Mouse (Mus musculus): ENCODE data around the gene Clmp.
"Not testable (repeated sequence)": the region's sequence is repeated elsewhere in the genome, so short reads cannot be mapped to it uniquely, and the experiment has no call there.

Gene Clmp

DNA sequence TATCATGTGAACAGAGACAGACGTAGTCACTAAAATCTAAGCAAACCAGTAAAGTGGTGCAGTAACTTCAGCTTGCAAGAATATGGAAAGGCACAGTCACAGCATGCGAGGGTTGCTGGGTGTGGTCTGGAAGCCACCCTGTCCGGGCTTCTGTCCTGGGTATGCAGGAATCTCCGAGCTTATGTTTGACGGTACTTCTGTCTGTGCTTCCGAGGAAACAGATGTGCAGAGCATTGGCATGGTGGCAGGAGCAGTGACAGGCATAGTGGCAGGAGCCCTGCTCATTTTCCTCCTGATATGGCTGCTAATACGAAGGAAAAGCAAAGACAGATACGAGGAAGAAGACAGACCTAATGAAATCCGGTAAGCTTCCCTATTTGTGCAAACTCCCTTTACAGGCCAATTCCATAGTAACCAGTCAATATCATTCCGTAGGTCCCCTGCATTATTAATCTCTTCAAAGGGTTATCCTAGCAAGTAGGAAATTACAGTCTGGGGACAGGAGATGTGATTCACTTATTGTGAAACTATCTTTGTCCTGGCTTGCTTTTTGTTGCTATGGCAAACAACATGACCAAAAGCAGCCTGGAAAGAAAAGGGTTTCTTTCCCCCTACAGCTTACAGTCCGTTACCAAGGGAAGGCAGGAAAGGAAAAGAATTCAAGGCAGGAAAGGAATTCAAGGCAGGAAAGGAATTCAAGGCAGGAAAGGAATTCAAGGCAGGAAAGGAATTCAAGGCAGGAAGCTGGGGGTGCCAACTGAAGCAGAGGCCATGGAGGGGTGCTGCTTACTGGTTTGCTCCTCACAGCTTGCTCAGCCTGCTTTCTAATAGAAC, 95.3 kb downstream of the Clmp start:
- DNase-seq: no peak

- DNase-seq: peak; percentile 42 to 55
These were observed 96.2 kb downstream of the Clmp start for GRCm38 (mm10) chr9:40781726-40782581.

- DNase-seq: peak; percentile 62 to 69
These were observed 98.0 kb downstream of the Clmp start for GRCm38 (mm10) chr9:40783641-40784373.

DNA sequence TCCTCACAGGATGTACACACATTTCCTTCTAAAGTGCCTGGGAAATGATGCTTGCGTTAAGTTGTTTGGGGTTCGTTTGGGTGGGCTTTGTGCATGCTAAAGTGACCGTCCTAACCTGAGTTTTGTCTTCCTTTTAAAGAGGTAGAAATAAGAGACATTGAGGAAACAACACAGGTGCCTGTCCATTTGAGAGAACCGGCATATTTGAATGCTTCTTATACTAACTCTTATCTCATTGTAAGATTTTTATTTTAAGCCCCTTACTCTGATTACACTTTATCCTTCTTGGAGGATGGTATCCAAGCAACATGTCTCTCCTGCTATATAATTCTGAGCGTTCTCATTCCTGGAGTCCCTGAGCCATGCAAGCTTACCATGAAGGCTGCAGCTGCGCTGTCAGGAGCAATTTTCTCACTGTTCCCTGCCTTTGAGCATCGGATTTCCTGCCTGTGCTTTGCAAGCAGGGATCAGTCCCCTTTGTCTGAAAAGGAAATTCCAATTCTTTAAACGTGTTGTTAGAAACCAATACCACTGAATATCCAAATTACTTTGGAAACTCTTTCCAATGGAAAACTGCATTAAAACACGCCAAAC, 98.7 kb downstream of the Clmp start:
- no peak for DNase-seq

GRCm38 (mm10) chr9:40785452-40785851, 99.7 kb downstream of the Clmp start:
- no peak for DNase-seq

GRCm38 (mm10) chr9:40786820-40787219, 101.1 kb downstream of the Clmp start:
- DNase-seq: not testable (repeated sequence)

GRCm38 (mm10) chr9:40791864-40792633, 106.3 kb downstream of the Clmp start:
- no peak for DNase-seq

GRCm38 (mm10) chr9:40793581-40793980, 107.8 kb downstream of the Clmp start:
- DNase-seq: no peak

- no peak for DNase-seq
These were observed 108.5 kb downstream of the Clmp start for GRCm38 (mm10) chr9:40794251-40794650.

GRCm38 (mm10) chr9:40794926-40795325, 109.2 kb downstream of the Clmp start:
- no peak for DNase-seq

DNA sequence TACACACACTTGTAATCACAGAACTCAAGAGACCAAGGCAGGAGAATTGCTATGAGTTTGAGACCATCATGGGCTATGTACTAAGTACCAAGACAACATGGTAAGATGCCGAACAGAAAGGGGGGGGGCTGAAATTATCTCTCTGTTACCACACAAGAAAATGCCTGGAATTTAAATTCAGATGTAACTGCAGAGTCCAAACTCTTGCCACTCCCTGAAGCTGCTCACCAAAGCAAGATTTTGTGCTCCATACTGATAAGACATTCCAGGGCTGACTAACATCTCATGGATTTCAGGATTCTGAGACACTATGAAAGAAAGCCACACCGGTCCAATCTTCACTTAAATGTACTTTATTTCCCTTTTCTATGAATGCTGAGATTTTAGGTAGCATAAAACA, 109.8 kb downstream of the Clmp start:
- DNase-seq: no peak

GRCm38 (mm10) chr9:40796054-40796453, 110.3 kb downstream of the Clmp start:
- no peak for DNase-seq

DNA sequence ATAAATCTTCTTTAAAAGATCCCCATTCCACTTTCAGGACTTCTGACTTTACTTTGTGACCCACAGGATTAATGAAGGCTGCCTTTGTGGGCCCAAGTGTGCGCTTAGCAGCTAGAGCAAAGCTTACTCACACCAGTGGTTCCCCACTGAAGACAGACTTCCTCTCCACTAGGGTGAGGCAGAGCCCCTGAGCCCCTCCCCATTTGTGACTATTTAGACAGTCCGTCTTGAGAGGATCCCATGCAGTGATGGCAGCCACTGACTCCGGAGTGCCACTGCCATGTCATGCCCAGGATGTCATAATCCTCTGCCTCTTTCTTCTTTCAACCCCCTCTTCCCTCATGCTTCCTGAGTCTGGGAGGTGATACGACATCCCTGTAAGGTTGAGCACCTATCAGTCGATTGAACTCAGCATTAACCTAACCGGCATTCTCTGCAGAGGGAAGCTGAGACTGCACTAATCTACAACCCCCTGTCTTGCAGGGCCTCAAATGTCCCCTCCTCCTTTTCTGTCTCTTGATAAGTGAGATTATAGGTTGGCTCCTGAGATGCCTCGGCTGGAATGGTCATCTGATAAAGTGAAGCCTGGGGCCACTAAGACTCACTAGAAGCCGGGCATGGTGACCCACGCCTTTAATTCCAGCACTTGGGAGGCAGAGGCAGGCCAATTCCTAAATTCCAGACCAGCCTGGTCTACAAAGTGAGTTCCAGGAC, 112.6 kb downstream of the Clmp start:
- no peak for DNase-seq

DNA sequence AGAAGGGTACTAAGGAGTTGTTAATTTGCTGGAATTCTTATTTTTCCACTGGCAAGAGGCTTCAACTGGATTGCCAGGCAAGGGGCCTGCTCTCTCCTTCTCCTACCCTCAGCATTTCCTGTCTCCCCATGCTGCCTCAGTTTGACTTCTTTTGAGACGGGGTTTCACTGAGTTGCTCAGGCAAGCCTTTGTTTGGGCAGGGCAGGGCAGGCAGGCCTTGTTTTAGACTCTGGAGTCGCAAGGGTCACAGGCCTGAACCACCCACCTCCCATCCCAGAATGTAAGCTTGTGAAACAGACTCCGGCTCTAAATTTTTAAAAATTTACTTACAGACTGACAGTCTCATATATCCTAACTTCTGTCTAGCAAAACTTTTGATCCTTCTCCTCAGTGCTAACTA, 113.3 kb downstream of the Clmp start:
- DNase-seq: no peak

DNA sequence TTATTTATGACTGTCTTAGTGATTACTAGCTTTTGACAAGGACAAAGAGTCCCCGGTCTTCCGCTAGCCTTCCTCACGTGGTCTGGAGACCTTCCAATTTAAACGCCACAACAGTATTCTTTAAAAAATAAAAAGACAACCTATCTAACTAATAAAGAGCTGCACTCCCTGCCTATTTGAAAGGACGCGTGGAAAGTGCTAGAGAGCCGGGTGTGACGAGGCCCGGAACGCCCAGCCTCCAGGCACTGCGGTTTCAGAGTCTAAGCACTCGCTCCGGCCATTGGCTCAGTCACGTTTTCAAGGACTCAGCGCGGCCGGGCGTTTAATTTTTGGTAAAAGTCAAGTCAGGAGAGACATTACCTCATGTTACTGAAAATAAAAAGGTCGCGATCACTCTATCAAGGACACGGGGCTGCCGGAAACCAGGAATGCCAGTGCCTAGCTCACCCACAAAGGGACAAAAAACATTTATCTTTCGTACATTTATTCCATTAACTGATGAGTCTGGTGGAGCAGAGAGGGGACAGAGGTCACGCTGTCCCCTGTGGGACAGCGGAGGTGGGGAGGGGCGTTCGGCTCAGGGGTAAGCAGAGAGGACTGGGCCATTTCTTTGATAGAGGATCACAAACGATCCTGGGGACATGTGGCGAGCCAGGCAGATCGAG, 114.2 kb downstream of the Clmp start:
- peak; percentile 64 to 65 for DNase-seq

DNA sequence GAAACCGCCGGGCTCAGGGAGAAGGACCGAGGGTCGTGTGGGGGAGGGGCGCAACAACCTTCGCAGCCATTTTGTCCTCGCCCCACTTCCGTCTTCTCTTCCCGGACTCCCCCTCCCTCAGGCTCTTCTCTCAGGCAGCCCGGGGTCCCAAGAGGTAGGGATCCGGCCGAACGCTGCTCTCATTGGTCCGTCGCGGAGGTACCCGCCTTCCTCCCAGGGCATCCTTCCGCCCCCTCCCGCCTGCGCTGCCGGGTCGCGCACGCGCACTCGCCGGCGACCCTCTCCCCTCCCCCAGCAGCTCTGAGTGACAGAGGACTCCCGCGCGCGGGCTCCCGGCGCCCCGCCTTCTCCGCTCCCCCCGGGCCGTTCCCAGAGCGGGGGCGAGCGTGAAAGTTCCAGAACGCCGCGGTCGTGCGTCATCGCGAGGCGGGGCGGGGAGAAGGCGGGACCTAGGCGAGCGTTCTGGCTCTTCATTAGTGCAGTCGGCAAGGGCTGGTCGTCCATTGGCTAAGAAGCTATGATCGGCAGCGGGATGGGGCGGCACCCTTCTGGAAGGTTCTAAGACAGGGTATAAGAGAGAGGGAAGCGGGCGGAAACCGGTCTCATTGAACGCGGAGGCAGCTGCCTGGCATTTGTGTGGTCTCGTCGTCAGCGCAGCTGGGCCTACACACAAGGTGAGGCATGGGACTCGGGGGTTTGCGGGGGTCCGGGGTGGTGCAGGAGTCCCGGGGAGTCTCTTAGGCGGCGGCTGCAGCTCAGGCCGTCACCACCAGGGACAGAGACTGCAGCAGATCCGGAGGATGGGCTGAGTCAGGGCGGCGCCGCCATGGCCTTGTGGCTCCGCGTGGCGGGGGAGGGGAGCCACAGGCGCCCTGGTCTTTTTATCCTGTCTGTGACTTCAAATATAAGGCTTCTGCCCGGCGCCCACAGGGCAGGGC, 115.2 kb downstream of the Clmp start, which contains the start of gene Hspa8:
Gene Hspa8, plus strand, starts transcription at position 310 of the 938 bp plus-strand sequence.
- peak; percentile 100 for DNase-seq

DNA sequence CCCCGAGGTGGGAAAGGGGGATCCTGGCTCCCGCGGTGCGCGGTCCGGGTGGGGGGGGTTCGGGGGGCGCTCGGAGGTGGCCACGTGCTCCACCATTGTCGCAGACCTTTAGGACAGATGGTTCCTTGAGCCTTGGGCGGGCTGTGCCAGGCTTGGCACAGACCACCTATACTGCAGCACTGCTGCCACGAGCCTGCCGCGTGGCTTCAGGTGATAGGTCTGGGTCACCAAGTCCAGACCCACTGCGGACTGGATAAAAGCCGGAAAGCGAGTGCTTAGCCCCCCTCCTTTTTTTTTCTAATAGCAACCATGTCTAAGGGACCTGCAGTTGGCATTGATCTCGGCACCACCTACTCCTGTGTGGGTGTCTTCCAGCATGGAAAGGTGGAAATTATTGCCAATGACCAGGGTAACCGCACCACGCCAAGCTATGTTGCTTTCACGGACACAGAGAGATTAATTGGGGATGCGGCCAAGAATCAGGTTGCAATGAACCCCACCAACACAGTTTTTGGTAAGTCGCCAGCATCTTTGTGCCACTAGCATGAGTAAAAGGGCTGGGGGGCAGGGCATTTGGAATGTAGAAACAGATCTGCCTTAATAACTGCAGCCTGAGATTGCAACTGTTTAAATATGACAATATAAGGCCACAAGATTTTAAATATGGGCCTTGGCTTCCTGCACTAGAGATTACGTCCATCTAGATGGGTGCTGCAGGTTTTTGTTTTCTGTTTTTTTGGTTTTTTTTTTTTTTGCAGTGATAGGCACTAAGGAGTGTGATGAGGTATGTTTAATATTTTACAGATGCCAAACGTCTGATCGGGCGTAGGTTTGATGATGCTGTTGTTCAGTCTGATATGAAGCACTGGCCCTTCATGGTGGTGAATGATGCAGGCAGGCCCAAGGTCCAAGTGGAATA, 116.1 kb downstream of the Clmp start:
- DNase-seq: peak in 1 of 2 experiments; percentile 14

DNA sequence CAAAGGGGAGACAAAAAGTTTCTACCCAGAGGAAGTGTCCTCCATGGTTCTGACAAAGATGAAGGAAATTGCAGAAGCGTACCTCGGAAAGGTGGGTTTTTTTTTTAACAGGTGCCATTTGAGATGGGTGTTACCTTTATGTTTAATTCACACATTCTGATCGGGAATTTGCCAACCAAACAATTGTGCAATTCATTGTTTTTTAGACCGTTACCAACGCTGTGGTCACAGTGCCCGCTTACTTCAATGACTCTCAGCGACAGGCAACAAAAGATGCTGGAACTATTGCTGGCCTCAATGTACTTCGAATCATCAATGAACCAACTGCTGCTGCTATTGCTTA, 116.7 kb downstream of the Clmp start:
- not testable (repeated sequence) for DNase-seq

All from spleen, adult 18-20 months (tissue).